Mouse (Mus musculus): Measurements from ENCODE around the gene Stk10. TPM values are rescaled to one million over a fixed set of nuclear protein-coding genes. Genes with fewer than 3 reads are reported as not detected.

Gene Stk10
- polyA plus RNA-seq, 1 experiment from 2014 or later: 1.4 TPM

DNA sequence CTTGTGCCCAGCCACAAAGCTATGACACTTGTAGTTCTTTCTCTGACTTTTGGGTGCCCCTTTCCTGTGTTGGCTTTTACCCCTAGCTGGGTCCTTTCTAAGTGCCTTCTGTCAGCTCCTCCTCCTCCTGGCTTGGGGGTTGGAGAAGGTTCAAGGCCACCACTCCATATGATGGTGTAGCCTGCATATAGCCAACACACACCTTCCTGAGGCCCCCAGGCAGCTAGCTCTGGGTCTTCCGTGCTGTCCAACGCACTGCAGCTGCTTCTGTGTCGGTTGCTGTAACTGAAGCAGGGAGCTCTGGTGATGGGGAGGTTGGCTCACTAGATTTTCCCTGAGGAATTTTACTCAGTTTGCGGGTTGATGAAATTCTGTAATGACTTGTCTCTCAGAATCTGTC is 71.6 kb downstream of the Stk10 start:
- no peaks in the 10 kb centered on the region for H3K9me3 ChIP-seq (ENCODE audit: control insufficient read depth, low read length)
- no peaks in the 10 kb centered on the region for H3K36me3 ChIP-seq (ENCODE audit: control insufficient read depth, insufficient read depth, low read length)
- H3K4me3 ChIP-seq (replicated peaks; ENCODE audit: low read depth, low read length): no peak overlapping the region
- 0 out of 2 replicates have a peak, but pooled peaks cover 2% of the 10 kb centered on the region for H3K4me1 ChIP-seq (ENCODE audit: control insufficient read depth, insufficient read depth, low read length)
- no peak overlapping the region for H3K9ac ChIP-seq (replicated peaks; ENCODE audit: low read length)
- no peak for DNase-seq
- no peak overlapping the region for H3K27ac ChIP-seq (replicated peaks; ENCODE audit: low read depth, low read length)
- ATAC-seq (ENCODE audit: low FRiP score, low TSS enrichment): no peak
- H3K4me2 ChIP-seq (ENCODE audit: low read length): no peak overlapping the region
- no peaks in the 10 kb centered on the region for H3K27me3 ChIP-seq (ENCODE audit: control insufficient read depth, insufficient read depth, low read length)
- WGBS: 76% methylated on average over 4 of the region's 4 CpGs

DNA sequence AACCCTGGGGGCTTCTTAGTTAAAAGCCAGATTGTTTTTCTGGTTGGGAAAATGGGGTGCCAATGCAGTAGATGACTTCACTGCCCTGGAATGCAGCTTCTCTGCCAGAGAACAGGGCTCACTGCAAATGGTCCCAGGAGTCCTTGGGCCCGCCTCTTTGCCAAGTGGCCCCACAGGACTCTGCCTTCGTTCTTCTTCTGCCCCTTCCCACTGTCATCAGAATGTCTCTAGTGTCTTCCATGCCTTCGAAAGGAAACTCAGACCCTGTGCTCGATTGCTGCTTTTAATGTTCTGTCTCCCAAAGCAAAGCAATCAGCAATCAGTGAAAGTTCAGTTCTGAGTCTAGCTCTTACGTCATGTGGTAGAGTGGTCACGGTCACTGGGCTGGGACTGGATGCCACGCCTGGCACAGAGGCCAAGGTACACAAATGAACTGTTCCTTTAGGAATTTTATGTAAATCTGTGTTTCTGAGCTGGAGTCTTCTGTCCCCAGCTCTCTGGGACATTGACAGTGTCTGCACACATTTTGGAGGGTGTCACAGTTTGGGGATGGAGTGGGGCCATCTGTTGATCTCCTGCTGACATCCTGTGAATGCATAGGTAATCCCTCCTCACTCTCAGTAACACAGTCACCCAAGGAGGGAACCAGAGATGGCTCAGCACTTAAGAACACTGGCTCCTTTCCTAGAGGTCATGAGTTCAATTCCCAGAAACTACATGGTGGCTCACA is 72.2 kb downstream of the Stk10 start:
- H3K4me1 ChIP-seq (ENCODE audit: control insufficient read depth, insufficient read depth, low read length): 0 out of 2 replicates have a peak, but pooled peaks cover 2% of the 10 kb centered on the region
- H3K4me2 ChIP-seq (ENCODE audit: low read length): no peak overlapping the region
- H3K27ac ChIP-seq (replicated peaks; ENCODE audit: low read depth, low read length): no peak overlapping the region
- no peak overlapping the region for H3K4me3 ChIP-seq (replicated peaks; ENCODE audit: low read depth, low read length)
- DNase-seq: no peak
- H3K36me3 ChIP-seq (ENCODE audit: control insufficient read depth, insufficient read depth, low read length): no peaks in the 10 kb centered on the region
- no peaks in the 10 kb centered on the region for H3K27me3 ChIP-seq (ENCODE audit: control insufficient read depth, insufficient read depth, low read length)
- WGBS: 70% methylated on average over 7 of the region's 7 CpGs
- H3K9ac ChIP-seq (replicated peaks; ENCODE audit: low read length): no peak overlapping the region
- no peak for ATAC-seq (ENCODE audit: low FRiP score, low TSS enrichment)
- H3K9me3 ChIP-seq (ENCODE audit: control insufficient read depth, low read length): no peaks in the 10 kb centered on the region

GRCm38 (mm10) chr11:32605907-32606306 is 72.8 kb downstream of the Stk10 start:
- no peaks in the 10 kb centered on the region for H3K27me3 ChIP-seq (ENCODE audit: control insufficient read depth, insufficient read depth, low read length)
- H3K36me3 ChIP-seq (ENCODE audit: control insufficient read depth, insufficient read depth, low read length): no peaks in the 10 kb centered on the region
- H3K4me3 ChIP-seq (replicated peaks; ENCODE audit: low read depth, low read length): no peak overlapping the region
- WGBS: 96% methylated on average over 3 of the region's 3 CpGs
- H3K4me1 ChIP-seq (ENCODE audit: control insufficient read depth, insufficient read depth, low read length): 0 out of 2 replicates have a peak, but pooled peaks cover 2% of the 10 kb centered on the region
- ATAC-seq (ENCODE audit: low FRiP score, low TSS enrichment) (no peak), DNase-seq (no peak)
- H3K9me3 ChIP-seq (ENCODE audit: control insufficient read depth, low read length): no peaks in the 10 kb centered on the region
- H3K27ac ChIP-seq (replicated peaks; ENCODE audit: low read depth, low read length): no peak overlapping the region
- H3K4me2 ChIP-seq (ENCODE audit: low read length): no peak overlapping the region
- H3K9ac ChIP-seq (replicated peaks; ENCODE audit: low read length): no peak overlapping the region

DNA sequence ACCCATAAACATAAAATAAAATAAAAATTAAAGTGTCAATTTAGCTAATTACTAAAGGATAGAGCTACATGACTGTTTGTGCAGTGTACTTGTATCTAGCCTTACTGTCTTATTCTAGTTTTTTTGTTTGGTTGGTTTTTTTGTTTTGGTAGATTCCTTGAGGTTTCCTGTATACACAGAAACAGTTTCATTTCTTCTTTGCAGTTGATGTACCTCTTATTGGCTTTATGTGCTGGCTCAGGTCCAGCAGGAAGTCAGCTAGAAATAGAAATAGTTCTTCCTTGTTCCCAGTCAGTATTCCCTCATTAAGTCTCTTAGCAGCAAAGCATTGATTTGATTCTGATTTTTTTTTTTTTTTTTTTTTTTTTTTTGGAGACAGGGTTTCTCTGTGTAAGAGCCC is 74.2 kb downstream of the Stk10 start:
- DNase-seq (no peak), ATAC-seq (ENCODE audit: low FRiP score, low TSS enrichment) (no peak)
- H3K4me3 ChIP-seq (replicated peaks; ENCODE audit: low read depth, low read length): no peak overlapping the region
- no peaks in the 10 kb centered on the region for H3K27me3 ChIP-seq (ENCODE audit: control insufficient read depth, insufficient read depth, low read length)
- no peak overlapping the region for H3K4me2 ChIP-seq (ENCODE audit: low read length)
- no peaks in the 10 kb centered on the region for H3K9me3 ChIP-seq (ENCODE audit: control insufficient read depth, low read length)
- H3K27ac ChIP-seq (replicated peaks; ENCODE audit: low read depth, low read length): no peak overlapping the region
- H3K4me1 ChIP-seq (ENCODE audit: control insufficient read depth, insufficient read depth, low read length): 0 out of 2 replicates have a peak, but pooled peaks cover 2% of the 10 kb centered on the region
- H3K9ac ChIP-seq (replicated peaks; ENCODE audit: low read length): no peak overlapping the region
- no peaks in the 10 kb centered on the region for H3K36me3 ChIP-seq (ENCODE audit: control insufficient read depth, insufficient read depth, low read length)

DNA sequence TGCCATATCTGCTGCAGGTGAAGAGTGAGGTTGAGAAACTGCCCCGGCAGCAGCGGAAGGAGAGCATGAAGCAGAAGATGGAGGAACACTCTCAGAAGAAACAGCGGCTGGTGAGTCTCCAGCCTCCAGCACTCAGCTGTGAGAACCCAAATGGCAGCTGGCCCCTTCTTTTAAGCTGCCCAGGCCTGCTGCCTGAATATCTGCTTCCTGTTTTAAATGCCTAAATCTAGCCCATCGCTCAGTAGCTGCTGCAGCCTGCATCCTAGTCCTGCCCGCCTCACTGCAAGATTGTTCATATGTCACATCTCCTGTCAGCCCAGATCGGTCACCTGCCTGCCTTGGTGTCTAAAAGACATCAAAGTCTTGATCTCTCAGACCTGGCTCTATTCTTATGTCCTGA is 77.5 kb downstream of the Stk10 start:
- Histone ChIP-seq H3K27ac (replicated peaks; ENCODE audit: low read depth, low read length) (no peak overlapping the region), H3K4me2 (ENCODE audit: low read length) (no peak overlapping the region), H3K9ac (replicated peaks; ENCODE audit: low read length) (no peak overlapping the region), H3K4me1 (ENCODE audit: control insufficient read depth, insufficient read depth, low read length) (no peaks in the 10 kb centered on the region), H3K36me3 (ENCODE audit: control insufficient read depth, insufficient read depth, low read length) (no peaks in the 10 kb centered on the region), H3K9me3 (ENCODE audit: control insufficient read depth, low read length) (no peaks in the 10 kb centered on the region), H3K27me3 (ENCODE audit: control insufficient read depth, insufficient read depth, low read length) (no peaks in the 10 kb centered on the region), H3K4me3 (replicated peaks; ENCODE audit: low read depth, low read length) (no peak overlapping the region)
- WGBS: 95% methylated on average over 6 of the region's 6 CpGs
- no peak for DNase-seq
- ATAC-seq (ENCODE audit: low FRiP score, low TSS enrichment): no peak

GRCm38 (mm10) chr11:32612304-32612703 is 79.2 kb downstream of the Stk10 start:
- Histone ChIP-seq H3K9me3 (ENCODE audit: control insufficient read depth, low read length) (no peaks in the 10 kb centered on the region), H3K36me3 (ENCODE audit: control insufficient read depth, insufficient read depth, low read length) (no peaks in the 10 kb centered on the region), H3K27me3 (ENCODE audit: control insufficient read depth, insufficient read depth, low read length) (no peaks in the 10 kb centered on the region), H3K4me2 (ENCODE audit: low read length) (no peak overlapping the region), H3K4me1 (ENCODE audit: control insufficient read depth, insufficient read depth, low read length) (no peaks in the 10 kb centered on the region), H3K9ac (replicated peaks; ENCODE audit: low read length) (no peak overlapping the region), H3K4me3 (replicated peaks; ENCODE audit: low read depth, low read length) (no peak overlapping the region), H3K27ac (replicated peaks; ENCODE audit: low read depth, low read length) (no peak overlapping the region)
- no peak for ATAC-seq (ENCODE audit: low FRiP score, low TSS enrichment)
- no peak for DNase-seq
- 84% methylated on average over 6 of the region's 6 CpGs for WGBS

GRCm38 (mm10) chr11:32614463-32614862 is 81.4 kb downstream of the Stk10 start:
- DNase-seq (no peak), ATAC-seq (ENCODE audit: low FRiP score, low TSS enrichment) (no peak)

GRCm38 (mm10) chr11:32615561-32615960 is 82.5 kb downstream of the Stk10 start:
- ATAC-seq (ENCODE audit: low FRiP score, low TSS enrichment) (no peak), DNase-seq (peak; percentile 15)
- H3K9me3 ChIP-seq (ENCODE audit: control insufficient read depth, low read length): no peaks in the 10 kb centered on the region
- no peak overlapping the region for H3K4me2 ChIP-seq (ENCODE audit: low read length)
- H3K36me3 ChIP-seq (ENCODE audit: control insufficient read depth, insufficient read depth, low read length): no peaks in the 10 kb centered on the region
- H3K27me3 ChIP-seq (ENCODE audit: control insufficient read depth, insufficient read depth, low read length): no peaks in the 10 kb centered on the region
- H3K4me1 ChIP-seq (ENCODE audit: control insufficient read depth, insufficient read depth, low read length): no peaks in the 10 kb centered on the region
- no peak overlapping the region for H3K9ac ChIP-seq (replicated peaks; ENCODE audit: low read length)
- WGBS: 16% methylated on average over 11 of the region's 11 CpGs
- no peak overlapping the region for H3K27ac ChIP-seq (replicated peaks; ENCODE audit: low read depth, low read length)
- no peak overlapping the region for H3K4me3 ChIP-seq (replicated peaks; ENCODE audit: low read depth, low read length)

More at GRCm38 (mm10) chr11:32614463-32614862, 81.4 kb downstream of the Stk10 start:
- 95% methylated on average over 29 of the region's 29 CpGs for WGBS
- H3K9me3 ChIP-seq (ENCODE audit: control insufficient read depth, low read length): no peaks in the 10 kb centered on the region
- no peak overlapping the region for H3K9ac ChIP-seq (replicated peaks; ENCODE audit: low read length)
- no peaks in the 10 kb centered on the region for H3K27me3 ChIP-seq (ENCODE audit: control insufficient read depth, insufficient read depth, low read length)
- no peak overlapping the region for H3K4me2 ChIP-seq (ENCODE audit: low read length)
- no peak overlapping the region for H3K4me3 ChIP-seq (replicated peaks; ENCODE audit: low read depth, low read length)
- H3K27ac ChIP-seq (replicated peaks; ENCODE audit: low read depth, low read length): no peak overlapping the region
- no peaks in the 10 kb centered on the region for H3K36me3 ChIP-seq (ENCODE audit: control insufficient read depth, insufficient read depth, low read length)
- no peaks in the 10 kb centered on the region for H3K4me1 ChIP-seq (ENCODE audit: control insufficient read depth, insufficient read depth, low read length)

DNA sequence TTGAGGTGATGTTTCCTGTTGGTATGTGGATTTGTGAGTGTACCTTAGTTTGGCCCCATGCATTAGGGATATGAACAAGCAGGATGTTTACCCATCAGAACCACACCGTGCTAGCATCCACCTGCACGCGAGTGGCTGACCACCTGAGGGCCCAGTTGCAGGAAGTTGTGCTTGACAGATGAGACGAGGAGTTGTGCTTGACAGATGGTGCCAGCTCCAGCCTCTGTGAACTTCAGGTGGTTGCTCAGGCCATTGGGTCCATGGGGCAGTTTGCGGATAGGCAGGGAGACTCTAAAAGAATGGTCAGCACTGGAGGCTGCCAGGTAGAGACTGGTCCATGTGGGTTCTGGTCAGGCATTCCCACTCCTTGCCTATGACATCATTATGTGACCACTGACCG is 83.0 kb downstream of the Stk10 start:
- Histone ChIP-seq H3K4me2 (ENCODE audit: low read length) (no peak overlapping the region), H3K27ac (replicated peaks; ENCODE audit: low read depth, low read length) (no peak overlapping the region), H3K9me3 (ENCODE audit: control insufficient read depth, low read length) (no peaks in the 10 kb centered on the region), H3K27me3 (ENCODE audit: control insufficient read depth, insufficient read depth, low read length) (no peaks in the 10 kb centered on the region), H3K4me3 (replicated peaks; ENCODE audit: low read depth, low read length) (no peak overlapping the region), H3K9ac (replicated peaks; ENCODE audit: low read length) (no peak overlapping the region), H3K36me3 (ENCODE audit: control insufficient read depth, insufficient read depth, low read length) (no peaks in the 10 kb centered on the region), H3K4me1 (ENCODE audit: control insufficient read depth, insufficient read depth, low read length) (no peaks in the 10 kb centered on the region)
- no peak for DNase-seq
- no peak for ATAC-seq (ENCODE audit: low FRiP score, low TSS enrichment)
- WGBS: 76% methylated on average over 6 of the region's 6 CpGs

Measured in midbrain, embryonic 14.5 days (tissue).